Mouse (Mus musculus): ENCODE data around the gene Psg26. TPM values are rescaled to one million over a fixed set of nuclear protein-coding genes. Genes with fewer than 3 reads are reported as not detected.

Psg26 gene
- polyA plus RNA-seq, 1 experiment from 2014 or later: not detected

Other genes with a start within 250 kb of the Psg26 start
- not detected in 2 replicates for gene Mill1, start 238.8 kb downstream of the Psg26 start, polyA plus RNA-seq (2015; fragmentation: Nextera tagmentation; extraction: Ambion mirVana)
- not detected in 2 replicates for gene Psg18, start 129.2 kb downstream of the Psg26 start, polyA plus RNA-seq (2015; fragmentation: Nextera tagmentation; extraction: Ambion mirVana)
- not detected in 2 replicates for gene Psg28, start 52.1 kb downstream of the Psg26 start, polyA plus RNA-seq (2015; fragmentation: Nextera tagmentation; extraction: Ambion mirVana)
- gene Psg25, start 48.1 kb upstream of the Psg26 start, polyA plus RNA-seq (2015; fragmentation: Nextera tagmentation; extraction: Ambion mirVana): not detected in 2 replicates
- gene Psg27, start 83.1 kb upstream of the Psg26 start, polyA plus RNA-seq (2015; fragmentation: Nextera tagmentation; extraction: Ambion mirVana): not detected in 2 replicates
- not detected in 2 replicates for gene Psg23, start 132.3 kb upstream of the Psg26 start, polyA plus RNA-seq (2015; fragmentation: Nextera tagmentation; extraction: Ambion mirVana)
- not detected in 2 replicates for gene Psg21, start 172.5 kb upstream of the Psg26 start, polyA plus RNA-seq (2015; fragmentation: Nextera tagmentation; extraction: Ambion mirVana)
- not detected in 2 replicates for gene Psg20, start 202.0 kb upstream of the Psg26 start, polyA plus RNA-seq (2015; fragmentation: Nextera tagmentation; extraction: Ambion mirVana)
- not detected in 2 replicates for gene Psg22, start 233.9 kb upstream of the Psg26 start, polyA plus RNA-seq (2015; fragmentation: Nextera tagmentation; extraction: Ambion mirVana)